Mouse (Mus musculus) kidney, adult 2 months (tissue): ENCODE data around the gene Htr5b.

Experiments
- CTCF ChIP-seq: fragments of 200-500 bp; conservative IDR thresholded peaks from 2 replicates; pipeline ENCODE4 v1.5.1; 2011; ENCODE audit warnings: low read depth, mild to moderate bottlenecking, control low read depth, low read length, moderate library complexity, mixed read lengths; ENCODE audit not compliant: insufficient read depth, insufficient read length
- POLR2A ChIP-seq: fragments of 200-500 bp; IDR thresholded peaks from one replicate; pipeline ENCODE4 v1.6.1; 2011; ENCODE audit warnings: low read depth, low read length, control low read depth

DNA sequence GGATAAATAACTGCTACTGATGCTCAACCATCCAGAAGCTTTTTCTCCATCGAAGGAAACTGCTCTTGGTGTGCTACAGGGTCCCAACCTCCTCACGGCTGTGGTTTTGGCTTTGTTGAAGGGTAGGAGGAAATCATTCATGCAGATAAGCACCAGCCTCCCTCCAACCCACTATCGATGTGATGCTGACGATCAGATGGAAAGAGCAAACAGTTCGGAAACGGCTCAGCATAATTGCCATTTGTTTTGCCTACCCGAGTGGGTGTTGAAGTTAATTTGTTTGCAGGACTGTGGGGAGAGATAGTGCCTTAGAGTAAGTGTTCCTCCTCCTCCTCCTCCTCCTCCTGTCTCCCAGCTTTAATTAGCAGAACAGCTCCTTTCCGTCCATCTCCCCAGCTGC, 12.1 kb upstream of the Htr5b start:
- no peak for TF ChIP-seq CTCF
- TF ChIP-seq POLR2A, result no peak
